Mouse (Mus musculus) thymus, adult 2 months (tissue): Measurements from ENCODE around the gene Kcnk13. TPM values are rescaled to one million over a fixed set of nuclear protein-coding genes. Genes with fewer than 3 reads are reported as not detected.

ENCODE experiments used
- DNase-seq: peaks from one replicate; pipeline ENCODE4 v3.0.0; 2021
- H3K27ac ChIP-seq: fragments of 200-500 bp; 2 replicates; pipeline ENCODE4 v1.5.1; 2012; ENCODE audit warnings: low read length, control low read depth; ENCODE audit not compliant: control insufficient read depth, insufficient read depth
- H3K27me3 ChIP-seq: fragments of 200-500 bp; 2 replicates; pipeline ENCODE4 v1.6.1; 2012; ENCODE audit warnings: mild to moderate bottlenecking, low read length, moderate library complexity, mixed read lengths; ENCODE audit not compliant: control insufficient read depth, insufficient read depth
- H3K36me3 ChIP-seq: fragments of 200-500 bp; 2 replicates; pipeline ENCODE4 v1.6.1; 2012; ENCODE audit warnings: mild to moderate bottlenecking, low read length, moderate library complexity; ENCODE audit not compliant: control insufficient read depth, insufficient read depth
- H3K4me1 ChIP-seq: fragments of 200-500 bp; replicated peaks from 2 replicates; pipeline ENCODE4 v1.6.1; 2012; ENCODE audit warnings: low read length; ENCODE audit not compliant: control insufficient read depth, insufficient read depth
- H3K4me3 ChIP-seq: fragments of 200-500 bp; 2 replicates; pipeline ENCODE4 v1.5.1; 2012; ENCODE audit warnings: mild to moderate bottlenecking, low read length, control low read depth, moderate library complexity; ENCODE audit not compliant: control insufficient read depth, insufficient read depth
- CTCF ChIP-seq: fragments of 200-500 bp; IDR thresholded peaks from 2 replicates; pipeline ENCODE4 v1.5.1; 2012; ENCODE audit warnings: mild to moderate bottlenecking, control low read depth, low read length, moderate library complexity, borderline replicate concordance; ENCODE audit not compliant: control insufficient read depth, poor library complexity, insufficient read depth; ENCODE audit errors: extremely low read depth
- POLR2A ChIP-seq: fragments of 200-500 bp; IDR thresholded peaks from 2 replicates; pipeline ENCODE4 v1.6.1; 2012; ENCODE audit warnings: mild to moderate bottlenecking, low read length, control low read depth, moderate library complexity; ENCODE audit not compliant: control insufficient read depth, poor library complexity, insufficient read depth; ENCODE audit errors: extremely low read depth
- WGBS: fragments of 180-500 bp; shearing (Covaris S2); methylation state at CpG from one replicate; pipeline ENCODE4 v1.1.7; 2018; 5-methylcytosine and 5-hydroxymethylcytosine counted together
- polyA plus RNA-seq: library from polyadenylated mRNA; depleted of rRNA; stranded (reverse); fragments of >200 nt; gene quantifications from 2 replicates; pipeline ENCODE4 v1.2.3, GENCODE M21; 2012

Gene Kcnk13
- polyA plus RNA-seq, 1 experiment = 0.90 TPM

DNA sequence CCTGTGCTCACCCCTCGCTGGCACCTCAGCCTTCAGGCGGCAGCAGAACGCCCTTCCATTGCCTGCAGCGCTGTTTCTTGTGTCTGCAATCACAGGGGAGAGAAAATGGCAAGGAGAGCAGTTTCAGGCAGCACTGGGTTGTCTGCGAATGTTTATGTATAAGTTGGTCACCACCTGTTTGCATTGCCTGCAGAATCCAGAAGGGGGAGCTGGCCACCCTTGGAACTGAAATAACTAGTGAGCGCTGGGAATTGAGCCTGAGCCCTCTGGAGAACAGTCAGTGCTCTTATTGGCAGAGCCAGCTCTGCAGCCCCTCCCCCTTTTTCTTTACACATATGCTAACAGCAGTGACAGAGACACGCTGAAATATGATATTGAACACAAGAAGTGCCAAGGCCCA lies 8.5 kb downstream of the Kcnk13 start:
- Histone ChIP-seq H3K27ac (no peak overlapping the region), H3K4me3 (no peak overlapping the region), H3K27me3 (no peaks in the 10 kb centered on the region), H3K36me3 (no peaks in the 10 kb centered on the region), H3K4me1 (no peaks in the 10 kb centered on the region)
- TF ChIP-seq CTCF (no peak), POLR2A (no peak)
- no peak for DNase-seq
- 79% methylated on average over 7 of the region's 7 CpGs for WGBS

GRCm38 (mm10) chr12:99973659-99974058 lies 9.4 kb downstream of the Kcnk13 start:
- no peak for DNase-seq
- Histone ChIP-seq H3K27ac (no peak overlapping the region), H3K4me1 (no peaks in the 10 kb centered on the region), H3K36me3 (no peaks in the 10 kb centered on the region), H3K27me3 (no peaks in the 10 kb centered on the region), H3K4me3 (no peak overlapping the region)
- TF ChIP-seq POLR2A (no peak), CTCF (no peak)
- 90% methylated on average over 1 of the region's 1 CpGs for WGBS

DNA sequence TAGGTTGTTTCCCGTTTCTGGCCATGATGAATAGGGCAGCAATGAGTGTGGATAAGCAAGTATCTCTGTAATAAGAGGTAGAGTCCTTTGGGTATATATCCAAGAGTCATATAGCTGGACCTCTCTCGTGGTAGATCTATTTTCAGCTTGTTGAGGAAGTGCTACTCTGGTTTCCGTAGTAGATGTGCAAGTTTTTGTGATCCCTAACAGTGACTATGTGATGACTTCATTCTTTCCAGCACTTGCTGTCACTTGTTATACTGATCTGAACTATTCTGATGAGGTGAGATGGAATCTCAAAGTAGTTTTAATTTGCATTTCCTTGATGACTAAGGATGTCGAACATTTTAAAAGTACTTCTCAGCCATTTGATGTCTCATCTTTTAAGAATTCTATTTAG lies 15.2 kb downstream of the Kcnk13 start:
- 44% methylated on average over 4 of the region's 4 CpGs for WGBS
- DNase-seq = no peak
- TF ChIP-seq CTCF (no peak), POLR2A (no peak)

DNA sequence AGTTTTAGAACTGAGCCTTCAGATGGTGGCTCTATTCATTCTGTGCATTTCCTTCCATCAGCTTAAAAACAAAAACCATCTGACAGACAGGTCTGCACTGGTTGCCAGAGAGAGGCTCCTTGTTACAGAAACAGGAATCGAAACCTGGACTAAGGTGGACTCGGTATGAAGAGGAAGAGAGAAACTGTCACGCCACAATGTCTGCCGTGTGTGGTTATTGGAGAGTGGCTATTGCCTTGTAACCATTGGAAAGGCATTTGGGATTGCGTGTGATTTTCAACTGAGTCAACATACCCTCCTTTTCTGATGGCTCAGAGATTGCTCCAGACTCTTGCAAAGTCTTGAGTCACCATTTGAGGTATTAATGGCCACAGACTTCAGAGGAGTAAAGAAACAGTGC lies 22.5 kb downstream of the Kcnk13 start:
- Histone ChIP-seq H3K27me3 (no peaks in the 10 kb centered on the region), H3K36me3 (no peaks in the 10 kb centered on the region), H3K27ac (no peak overlapping the region), H3K4me1 (no peaks in the 10 kb centered on the region), H3K4me3 (no peak overlapping the region)
- no peak for DNase-seq
- 75% methylated on average over 5 of the region's 5 CpGs for WGBS
- TF ChIP-seq POLR2A (no peak), CTCF (no peak)

More for the DNA sequence above, 15.2 kb downstream of the Kcnk13 start:
- H3K36me3 ChIP-seq = no peaks in the 10 kb centered on the region
- no peaks in the 10 kb centered on the region for H3K4me1 ChIP-seq
- H3K27me3 ChIP-seq = no peaks in the 10 kb centered on the region
- no peak overlapping the region for H3K27ac ChIP-seq
- no peak overlapping the region for H3K4me3 ChIP-seq

GRCm38 (mm10) chr12:99988144-99988543 lies 23.8 kb downstream of the Kcnk13 start:
- Histone ChIP-seq H3K27ac (no peak overlapping the region), H3K4me1 (no peaks in the 10 kb centered on the region), H3K4me3 (no peak overlapping the region), H3K36me3 (no peaks in the 10 kb centered on the region), H3K27me3 (no peaks in the 10 kb centered on the region)
- TF ChIP-seq POLR2A (no peak), CTCF (no peak)
- DNase-seq = no peak
- 92% methylated on average over 2 of the region's 2 CpGs for WGBS

- Histone ChIP-seq H3K4me1 (no peaks in the 10 kb centered on the region), H3K36me3 (no peaks in the 10 kb centered on the region), H3K27ac (no peak overlapping the region), H3K27me3 (no peaks in the 10 kb centered on the region), H3K4me3 (no peak overlapping the region)
- DNase-seq = no peak
- TF ChIP-seq POLR2A = no peak
- WGBS = 95% methylated on average over 11 of the region's 11 CpGs
Measured at GRCm38 (mm10) chr12:99992362-99992862, 28.1 kb downstream of the Kcnk13 start.

GRCm38 (mm10) chr12:99993146-99993890 lies 29.0 kb downstream of the Kcnk13 start:
- no peaks in the 10 kb centered on the region for H3K36me3 ChIP-seq
- H3K27me3 ChIP-seq = no peaks in the 10 kb centered on the region
- TF ChIP-seq CTCF = no peak
- TF ChIP-seq POLR2A = no peak

More at GRCm38 (mm10) chr12:99993146-99993890, 29.0 kb downstream of the Kcnk13 start:
- no peak overlapping the region for H3K27ac ChIP-seq
- no peaks in the 10 kb centered on the region for H3K4me1 ChIP-seq
- 85% methylated on average over 10 of the region's 10 CpGs for WGBS
- no peak for DNase-seq
- H3K4me3 ChIP-seq = no peak overlapping the region
